Mouse (Mus musculus): ENCODE results near the gene Tbc1d23. TPM values are rescaled to one million over a fixed set of nuclear protein-coding genes. Genes with fewer than 3 reads are reported as not detected.

Tbc1d23 gene
- total and polyA plus RNA-seq, 2 experiments: 4.0 to 18.7 TPM

DNA sequence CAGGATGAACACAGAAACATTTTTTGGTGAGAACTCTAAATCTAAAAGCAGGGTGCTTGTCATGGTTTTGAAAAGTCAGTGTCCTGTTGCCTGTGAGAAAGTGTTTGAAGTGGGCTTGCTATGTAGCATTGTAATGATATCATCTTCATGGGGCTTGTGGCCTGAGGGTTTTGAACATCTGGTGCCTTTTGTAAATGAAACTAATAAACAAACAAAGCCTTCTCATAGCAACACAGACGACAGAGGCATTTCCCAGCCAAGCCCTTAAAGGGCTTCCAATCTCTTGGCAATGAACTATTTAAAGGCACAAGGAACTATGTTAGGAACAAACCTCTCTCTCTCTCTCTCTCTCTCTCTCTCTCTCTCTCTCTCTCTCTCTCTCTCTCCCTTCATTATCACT lies 35.8 kb upstream of the Tbc1d23 start:
- Histone ChIP-seq H3K27me3 (ENCODE audit: control insufficient read depth, insufficient read depth, low read length) (no peaks in the 10 kb centered on the region), H3K79me2 (ENCODE audit: control insufficient read depth, insufficient read depth, low read length) (no peaks in the 10 kb centered on the region), H3K4me3 (ENCODE audit: insufficient read depth, low read depth, low read length) (no peak overlapping the region), H3K4me1 (ENCODE audit: control insufficient read depth, insufficient read depth, low read length) (no peaks in the 10 kb centered on the region), H3K27ac (replicated peaks; ENCODE audit: insufficient read depth, low read depth, low read length) (no peak overlapping the region; the same call in 1 of the 2 replicates), H3K9ac (ENCODE audit: low read depth, low read length) (no peak overlapping the region), H3K36me3 (ENCODE audit: control insufficient read depth, insufficient read depth, low read length) (no peaks in the 10 kb centered on the region)
- peak; percentile 32 for DNase-seq (ENCODE audit: extremely low read depth, low read depth, low spot score)
- 15% methylated on average over 1 of the region's 1 CpGs for WGBS
- TF ChIP-seq POLR2A (IDR thresholded peaks at IDR 0.05; ENCODE audit: extremely low read depth, insufficient read depth, low read length) (no peak), CTCF (IDR thresholded peaks at IDR 0.05; ENCODE audit: low read depth, low read length) (no peak)

DNA sequence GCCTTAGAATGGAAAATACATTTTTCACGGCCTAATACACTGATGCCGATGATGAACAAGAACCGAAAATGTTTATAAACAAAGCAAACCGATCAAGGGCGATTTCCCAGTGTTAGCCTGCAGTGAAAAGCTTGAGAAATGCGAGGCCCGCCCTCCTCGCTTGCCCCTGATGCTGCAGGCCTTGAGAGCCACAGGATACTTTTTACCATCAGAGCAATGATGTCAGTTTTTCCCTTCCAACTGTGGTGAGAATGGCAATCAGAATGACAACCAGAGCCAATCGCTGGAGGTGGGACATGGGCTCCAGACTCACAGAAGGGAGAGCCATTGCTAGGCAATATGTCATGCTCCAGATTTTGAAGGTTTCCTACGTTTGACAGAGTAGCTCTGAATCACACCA lies 28.8 kb upstream of the Tbc1d23 start:
- H3K36me3 ChIP-seq (ENCODE audit: control insufficient read depth, insufficient read depth, low read length): no peaks in the 10 kb centered on the region
- 87% methylated on average over 10 of the region's 10 CpGs for WGBS
- no peak for TF ChIP-seq CTCF (IDR thresholded peaks at IDR 0.05; ENCODE audit: low read depth, low read length)
- no peak for TF ChIP-seq POLR2A (IDR thresholded peaks at IDR 0.05; ENCODE audit: extremely low read depth, insufficient read depth, low read length)
- H3K4me3 ChIP-seq (ENCODE audit: insufficient read depth, low read depth, low read length): no peak overlapping the region
- H3K9ac ChIP-seq (ENCODE audit: low read depth, low read length): no peak overlapping the region
- H3K4me1 ChIP-seq (ENCODE audit: control insufficient read depth, insufficient read depth, low read length): no peaks in the 10 kb centered on the region
- H3K79me2 ChIP-seq (ENCODE audit: control insufficient read depth, insufficient read depth, low read length): no peaks in the 10 kb centered on the region
- no peak for DNase-seq (ENCODE audit: extremely low read depth, low read depth, low spot score)
- H3K27me3 ChIP-seq (ENCODE audit: control insufficient read depth, insufficient read depth, low read length): 0 out of 2 replicates have a peak, but pooled peaks cover 4% of the 10 kb centered on the region
- no peak overlapping the region for H3K27ac ChIP-seq (replicated peaks; ENCODE audit: insufficient read depth, low read depth, low read length)

DNA sequence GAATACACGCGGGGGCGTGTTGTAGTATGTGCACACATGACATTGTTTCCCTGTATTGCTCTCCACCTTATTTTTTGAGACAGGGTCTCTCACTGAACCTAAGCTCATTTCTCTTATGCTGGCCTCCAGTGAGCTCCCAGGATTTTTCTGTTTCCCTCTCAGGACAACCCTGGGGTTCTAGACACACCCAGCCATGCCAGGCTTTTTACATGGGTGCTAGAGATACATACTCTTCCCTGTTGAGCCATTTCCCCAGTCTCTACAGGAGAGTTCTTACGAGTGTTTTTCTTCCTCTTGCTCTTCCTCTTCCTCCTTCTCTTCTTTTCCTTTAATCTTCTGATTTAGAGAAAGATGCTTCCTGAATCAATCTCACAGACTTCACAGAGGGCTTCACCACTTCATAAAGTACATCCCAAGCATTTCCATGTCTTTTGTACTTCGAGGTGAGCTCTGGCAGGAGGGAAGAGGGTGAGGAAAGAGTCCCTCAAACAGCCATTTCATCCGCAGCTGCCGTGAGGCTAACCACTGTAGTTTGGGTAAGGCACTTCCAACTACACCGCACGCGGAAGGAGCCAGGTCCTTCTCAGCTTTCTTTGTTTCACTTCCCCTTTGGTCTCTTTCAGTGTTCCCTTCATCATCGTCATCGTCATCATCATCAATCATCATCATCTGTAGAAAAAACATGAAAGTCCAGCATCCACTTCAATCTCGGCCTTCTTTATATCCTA lies 28.2 kb upstream of the Tbc1d23 start:
- no peaks in the 10 kb centered on the region for H3K36me3 ChIP-seq (ENCODE audit: control insufficient read depth, insufficient read depth, low read length)
- no peak for DNase-seq (ENCODE audit: extremely low read depth, low read depth, low spot score)
- 0 out of 2 replicates have a peak, but pooled peaks cover 4% of the 10 kb centered on the region for H3K27me3 ChIP-seq (ENCODE audit: control insufficient read depth, insufficient read depth, low read length)
- no peak overlapping the region for H3K4me3 ChIP-seq (ENCODE audit: insufficient read depth, low read depth, low read length)
- H3K9ac ChIP-seq (ENCODE audit: low read depth, low read length): no peak overlapping the region
- no peaks in the 10 kb centered on the region for H3K79me2 ChIP-seq (ENCODE audit: control insufficient read depth, insufficient read depth, low read length)
- no peaks in the 10 kb centered on the region for H3K4me1 ChIP-seq (ENCODE audit: control insufficient read depth, insufficient read depth, low read length)
- no peak overlapping the region for H3K27ac ChIP-seq (replicated peaks; ENCODE audit: insufficient read depth, low read depth, low read length)
- TF ChIP-seq CTCF (IDR thresholded peaks at IDR 0.05; ENCODE audit: low read depth, low read length) (no peak), POLR2A (IDR thresholded peaks at IDR 0.05; ENCODE audit: extremely low read depth, insufficient read depth, low read length) (no peak)
- 88% methylated on average over 13 of the region's 13 CpGs for WGBS

DNA sequence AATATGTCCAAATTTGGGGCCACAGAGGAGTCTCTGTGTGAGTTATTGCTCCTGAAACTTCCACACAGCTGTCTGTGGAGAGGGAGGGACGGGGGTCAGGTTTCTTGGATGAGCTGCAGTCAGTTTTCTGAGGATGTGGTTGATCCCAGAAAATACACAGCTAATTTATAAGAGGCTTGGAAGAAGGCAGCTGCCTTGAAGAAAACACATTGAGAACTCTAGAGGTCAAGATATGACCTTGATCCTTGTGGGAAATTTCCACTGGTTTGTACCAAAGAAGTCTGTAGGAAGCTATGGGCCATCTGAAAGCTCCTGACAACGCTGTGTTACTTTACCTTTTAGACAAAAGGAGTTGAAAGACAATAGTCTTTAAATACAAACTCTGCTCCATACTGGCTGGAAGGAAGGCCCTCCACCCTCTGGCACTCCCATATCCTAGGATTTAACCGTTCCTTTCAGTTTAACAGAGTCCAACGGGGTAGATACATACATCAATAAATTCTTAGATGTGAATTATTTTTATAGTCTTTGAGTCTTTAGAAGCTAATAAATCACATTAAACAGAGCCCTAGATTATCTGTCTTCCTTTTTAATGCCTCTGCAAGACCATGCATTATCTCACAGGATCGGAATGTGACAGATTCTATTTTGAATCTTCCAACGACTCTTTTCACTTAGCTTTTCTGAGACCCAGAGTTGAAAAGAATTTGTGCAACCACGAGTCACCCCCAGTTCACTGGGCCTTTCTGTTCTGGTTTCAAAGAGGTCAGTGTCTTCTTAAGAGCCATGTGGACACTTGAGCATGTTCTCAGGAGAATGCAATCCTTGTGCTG lies 20.5 kb upstream of the Tbc1d23 start:
- H3K9ac ChIP-seq (ENCODE audit: low read depth, low read length): no peak overlapping the region
- H3K27ac ChIP-seq (replicated peaks; ENCODE audit: insufficient read depth, low read depth, low read length): no peak overlapping the region
- DNase-seq (ENCODE audit: extremely low read depth, low read depth, low spot score): peak; percentile 45
- no peak for TF ChIP-seq POLR2A (IDR thresholded peaks at IDR 0.05; ENCODE audit: extremely low read depth, insufficient read depth, low read length)
- no peak for TF ChIP-seq CTCF (IDR thresholded peaks at IDR 0.05; ENCODE audit: low read depth, low read length)
- H3K4me3 ChIP-seq (ENCODE audit: insufficient read depth, low read depth, low read length): no peak overlapping the region
- no peaks in the 10 kb centered on the region for H3K36me3 ChIP-seq (ENCODE audit: control insufficient read depth, insufficient read depth, low read length)
- H3K4me1 ChIP-seq (ENCODE audit: control insufficient read depth, insufficient read depth, low read length): no peaks in the 10 kb centered on the region; the same call in 1 of the 2 replicates
- H3K27me3 ChIP-seq (ENCODE audit: control insufficient read depth, insufficient read depth, low read length): 0 out of 2 replicates have a peak, but pooled peaks cover 4% of the 10 kb centered on the region
- H3K79me2 ChIP-seq (ENCODE audit: control insufficient read depth, insufficient read depth, low read length): no peaks in the 10 kb centered on the region
- WGBS: 65% methylated on average over 7 of the region's 7 CpGs

DNA sequence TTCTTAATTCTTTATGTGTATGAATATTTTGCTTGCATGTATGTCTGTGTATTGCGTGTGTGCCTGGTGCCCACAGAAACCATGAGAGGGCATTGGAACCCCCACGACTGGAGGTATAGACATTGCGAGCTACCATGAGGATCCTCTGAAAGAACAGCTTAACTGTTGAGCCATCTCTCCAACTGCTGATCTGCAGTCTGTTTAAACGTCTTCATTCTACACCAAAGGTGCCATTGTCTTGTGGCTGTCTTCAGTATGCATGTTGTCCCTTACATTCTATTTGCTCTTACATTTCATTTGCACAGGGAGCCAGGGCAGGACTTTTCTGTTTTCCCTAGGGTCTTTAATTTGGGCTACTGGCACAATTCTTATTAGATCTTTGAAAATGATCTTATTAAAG lies 19.7 kb upstream of the Tbc1d23 start:
- Histone ChIP-seq H3K27ac (replicated peaks; ENCODE audit: insufficient read depth, low read depth, low read length) (no peak overlapping the region), H3K36me3 (ENCODE audit: control insufficient read depth, insufficient read depth, low read length) (no peaks in the 10 kb centered on the region), H3K79me2 (ENCODE audit: control insufficient read depth, insufficient read depth, low read length) (no peaks in the 10 kb centered on the region), H3K4me1 (ENCODE audit: control insufficient read depth, insufficient read depth, low read length) (no peaks in the 10 kb centered on the region; the same call in 1 of the 2 replicates), H3K9ac (ENCODE audit: low read depth, low read length) (no peak overlapping the region), H3K4me3 (ENCODE audit: insufficient read depth, low read depth, low read length) (no peak overlapping the region), H3K27me3 (ENCODE audit: control insufficient read depth, insufficient read depth, low read length) (no peaks in the 10 kb centered on the region)
- DNase-seq (ENCODE audit: extremely low read depth, low read depth, low spot score): no peak
- TF ChIP-seq POLR2A (IDR thresholded peaks at IDR 0.05; ENCODE audit: extremely low read depth, insufficient read depth, low read length): no peak
- 87% methylated on average over 4 of the region's 4 CpGs for WGBS
